Mouse (Mus musculus) adrenal gland, adult 8-10 months (tissue): ENCODE measurements around the gene 1110008P14Rik. TPM values are rescaled to one million over a fixed set of nuclear protein-coding genes. Genes with fewer than 3 reads are reported as not detected.

ENCODE experiments used
- DNase-seq: peaks from one replicate; pipeline ENCODE4 v3.0.0; 2022
- total RNA-seq, 4 experiments: library from RNA; stranded (reverse); gene quantifications; 2 replicates each; pipeline ENCODE4 v1.2.4; 2022

1110008P14Rik gene
- total RNA-seq, 4 experiments from 2014 or later, result 120 to 179 (median 148) TPM

DNA sequence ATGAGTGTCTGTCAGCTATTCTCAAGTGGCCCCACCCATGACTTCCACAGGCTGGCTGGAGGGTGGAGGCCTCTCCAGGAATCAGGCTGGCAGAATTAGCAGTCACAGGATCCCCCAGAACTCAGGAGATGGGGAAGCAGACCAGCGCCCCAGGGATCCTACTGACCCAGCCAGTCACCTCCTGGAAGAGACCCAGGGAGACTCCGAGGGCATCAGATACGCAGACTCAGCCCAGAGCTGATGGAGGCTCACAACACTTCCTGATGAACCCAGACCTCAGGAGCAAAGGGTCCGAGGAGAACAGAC is 40.2 kb downstream of the 1110008P14Rik start:
- no peak for DNase-seq

DNA sequence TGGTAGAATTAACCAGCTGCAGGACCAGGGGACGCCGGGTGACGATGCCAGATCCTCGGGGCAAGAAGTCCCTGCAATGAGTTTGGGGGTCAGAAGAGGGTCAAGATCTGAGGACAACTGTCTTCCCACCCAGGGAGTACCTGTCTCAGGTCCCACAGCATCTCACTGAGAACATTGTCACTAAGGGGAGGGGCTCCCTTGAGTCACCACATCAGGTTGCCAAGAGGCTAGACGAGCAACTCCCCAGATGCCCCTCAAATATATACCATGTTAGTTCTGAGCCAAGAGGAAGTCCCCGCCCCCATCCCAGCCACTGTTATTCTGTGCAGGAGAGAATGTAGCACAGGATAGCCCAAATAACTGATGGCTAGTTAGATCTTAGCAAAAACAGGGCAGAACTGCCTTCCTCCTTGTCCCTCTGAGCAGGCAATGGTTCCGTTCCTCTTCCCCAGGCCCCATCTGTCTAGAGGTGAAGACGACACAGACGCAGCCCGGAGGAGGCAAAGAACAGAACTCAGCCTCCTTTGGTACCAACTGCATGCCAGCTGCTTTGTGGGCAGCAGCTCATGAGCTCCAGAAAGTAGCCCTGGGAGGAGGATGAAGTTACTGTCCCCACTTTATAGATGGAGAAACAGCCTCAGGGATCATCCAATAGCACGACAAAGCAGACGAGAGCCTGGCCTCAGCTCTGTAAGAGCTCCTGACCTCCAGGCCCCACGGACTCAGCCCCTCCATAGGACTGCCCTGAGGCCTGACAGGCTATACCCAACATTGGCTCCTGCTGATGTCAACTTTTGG is 40.7 kb downstream of the 1110008P14Rik start:
- DNase-seq, result no peak

DNA sequence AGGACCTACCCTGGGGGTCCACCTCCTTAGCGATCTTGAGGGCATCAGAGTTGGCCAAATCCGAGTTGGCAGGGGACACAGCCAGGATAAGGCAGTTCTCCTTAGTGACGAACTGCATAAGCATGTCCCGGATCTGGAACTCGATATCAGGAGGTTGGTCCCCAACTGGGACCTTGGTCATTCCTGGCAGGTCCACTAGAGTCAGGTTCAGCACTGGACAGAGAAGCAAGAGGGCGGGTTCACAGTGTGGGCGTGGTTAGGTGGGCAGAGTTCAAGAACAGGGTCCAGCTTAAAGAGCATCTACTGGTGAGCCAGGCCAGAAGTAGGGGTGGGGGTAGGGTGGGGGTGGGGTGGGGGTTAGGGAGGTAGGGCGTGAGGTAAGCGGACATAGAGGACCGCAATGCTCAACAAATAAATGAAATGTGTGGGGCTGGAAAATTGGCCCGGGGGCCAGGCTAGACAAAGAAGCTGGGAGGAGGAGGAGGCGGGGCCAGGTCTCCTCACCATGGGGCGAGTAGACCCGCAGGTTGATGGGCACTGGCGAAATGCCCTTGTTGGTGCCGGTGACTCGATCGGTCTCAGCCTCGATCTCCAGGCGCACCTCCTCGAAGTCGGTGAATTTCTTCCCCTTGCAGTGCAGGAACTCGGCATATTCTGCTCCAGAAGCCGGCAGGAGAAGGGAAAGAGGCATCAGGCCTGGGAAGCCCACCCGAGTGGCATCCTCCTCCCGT is 41.7 kb downstream of the 1110008P14Rik start:
- no peak for DNase-seq

DNA sequence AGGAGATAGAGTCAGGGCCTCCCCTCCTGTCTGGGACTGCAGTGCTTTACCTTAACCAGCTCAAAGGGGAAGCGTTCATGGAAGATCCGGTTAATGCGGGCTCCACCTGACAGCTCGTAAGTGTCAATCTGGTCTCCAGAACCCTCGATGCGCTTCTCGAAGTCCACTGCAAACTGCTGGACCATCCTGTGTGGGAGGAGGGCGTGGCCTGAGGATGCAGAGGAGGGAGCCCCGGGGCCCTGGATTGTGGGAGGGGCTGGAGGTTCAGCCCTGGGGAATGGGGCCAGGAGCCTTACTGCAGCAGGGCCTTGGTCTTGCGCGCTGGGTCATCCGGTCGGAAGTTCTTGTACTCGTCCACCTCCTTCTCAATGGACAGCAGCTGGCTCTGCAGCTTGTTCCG is 45.9 kb downstream of the 1110008P14Rik start:
- no peak for DNase-seq

DNA sequence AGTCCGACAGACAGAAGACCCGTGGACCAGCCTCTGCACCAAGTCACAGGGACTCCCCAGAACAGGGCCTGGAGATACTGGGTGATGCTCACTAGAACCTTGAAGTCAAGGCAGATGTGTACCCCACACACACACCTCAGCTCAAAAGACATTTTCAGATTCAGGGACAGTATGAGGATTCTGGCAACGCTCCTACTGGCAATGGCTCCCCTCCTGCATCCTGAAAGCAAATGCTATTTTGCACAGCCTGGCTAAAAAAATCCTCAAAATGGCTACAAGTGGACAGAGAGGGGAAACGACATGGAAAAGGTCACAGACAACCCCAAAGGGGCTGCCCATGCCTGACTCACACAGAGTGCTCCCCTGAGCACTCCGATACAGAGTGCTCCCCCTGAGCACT is 49.6 kb downstream of the 1110008P14Rik start:
- no peak for DNase-seq

DNA sequence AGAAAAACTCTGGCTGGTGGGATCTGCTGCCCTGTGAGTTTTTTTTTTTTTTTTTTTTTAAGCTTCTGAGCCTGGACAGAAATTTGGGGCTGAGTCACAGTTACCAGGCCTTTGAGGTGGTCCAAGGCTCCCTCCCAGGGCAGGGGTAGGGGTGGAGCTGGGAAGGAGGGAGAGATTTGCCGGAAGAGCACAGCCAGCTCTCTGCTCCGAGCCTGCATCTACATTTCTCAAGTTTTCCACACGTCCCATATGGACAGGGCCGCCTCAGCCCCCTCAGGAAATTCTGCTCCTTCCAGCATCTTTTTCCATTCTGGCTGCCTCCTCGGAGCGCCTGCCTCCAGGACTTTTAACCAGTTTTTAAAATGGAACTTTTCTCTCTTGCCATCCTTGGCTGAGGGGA is 52.2 kb downstream of the 1110008P14Rik start:
- DNase-seq, result no peak

DNA sequence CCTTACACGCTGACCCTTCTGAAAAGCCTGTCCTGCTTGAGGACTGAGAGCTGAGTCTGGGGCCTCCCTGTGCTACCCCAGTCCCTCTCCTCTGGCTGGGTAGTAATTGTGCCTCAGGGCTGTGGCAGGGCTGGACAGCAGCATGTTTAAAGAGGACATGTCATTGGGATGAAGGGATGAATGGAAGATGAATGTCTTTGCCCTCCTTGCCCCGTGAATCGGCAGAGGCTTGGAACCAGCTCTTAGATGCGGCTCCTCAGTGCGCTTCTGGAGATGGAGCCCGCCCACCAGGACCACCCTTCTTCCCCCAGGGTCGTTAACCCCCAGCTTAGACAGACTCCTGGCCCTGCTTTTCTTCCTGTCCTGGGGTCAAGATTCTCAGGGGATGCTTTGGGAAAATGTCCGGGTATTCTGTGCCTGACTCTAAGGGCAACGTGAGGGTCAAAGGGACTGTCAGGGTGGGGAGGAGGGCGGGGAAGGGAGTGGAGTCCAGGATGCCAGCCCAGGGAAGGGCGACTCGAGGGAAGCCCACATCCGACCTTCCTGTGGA is 52.8 kb downstream of the 1110008P14Rik start:
- DNase-seq, result no peak

DNA sequence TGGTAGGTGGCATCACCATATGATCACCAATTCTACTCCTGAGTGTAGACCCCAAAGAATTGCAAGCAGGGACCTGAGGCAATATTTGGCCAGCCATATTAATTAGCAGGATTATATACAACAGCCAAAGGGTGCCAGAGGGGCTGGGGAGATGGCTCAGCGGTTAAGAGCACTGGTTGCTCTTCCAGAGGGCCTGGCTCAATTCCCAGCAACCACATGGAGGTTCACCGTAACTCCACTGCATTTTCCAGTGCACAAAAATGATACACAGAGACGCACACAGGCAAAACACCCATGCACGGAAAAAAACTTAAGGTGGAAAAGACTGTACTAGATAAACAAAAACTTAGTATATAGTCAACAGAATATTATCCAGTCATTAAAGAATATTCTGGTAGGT is 54.5 kb downstream of the 1110008P14Rik start:
- no peak for DNase-seq

Other genes starting within 250 kb of the 1110008P14Rik start
- 100 to 1,000 TPM; 140 to 182 (median 166) TPM for gene Prrc2b, start 230.9 kb downstream of the 1110008P14Rik start, total RNA-seq
- gene Pomt1, start 145.3 kb downstream of the 1110008P14Rik start, total RNA-seq, result 10 to 100 TPM; 33.1 to 46.2 (median 38.4) TPM
- gene Uck1, start 121.8 kb downstream of the 1110008P14Rik start, total RNA-seq, result 100 to 1,000 TPM; 114 to 126 (median 125) TPM
- 10 to 100 TPM; 68.4 to 97.0 (median 84.9) TPM for gene Golga2, start 94.6 kb downstream of the 1110008P14Rik start, total RNA-seq
- 100 to 1,000 TPM; 263 to 285 (median 273) TPM for gene Swi5, start 93.9 kb downstream of the 1110008P14Rik start, total RNA-seq
- gene Ciz1, start 29.6 kb downstream of the 1110008P14Rik start, total RNA-seq, result 100 to 1,000 TPM in 1 of 4 experiments, 10 to 100 TPM in 3; 71.6 to 115 (median 85.4) TPM
- 10 to 100 TPM; 23.2 to 50.0 (median 34.4) TPM for gene Dnm1, start 28.6 kb downstream of the 1110008P14Rik start, total RNA-seq
- 1 to 10 TPM in 2 of 4 experiments, under 1 TPM in 2; 0.32 to 3.7 (median 1.3) TPM for gene Lcn2, start 6.3 kb upstream of the 1110008P14Rik start, total RNA-seq
- 10 to 100 TPM; 42.2 to 52.5 (median 51.1) TPM for gene Ptges2, start 14.0 kb upstream of the 1110008P14Rik start, total RNA-seq
- 1 to 10 TPM; 4.2 to 5.5 (median 5.0) TPM for gene Naif1, start 68.5 kb upstream of the 1110008P14Rik start, total RNA-seq
- 10 to 100 TPM; 17.9 to 79.8 (median 27.3) TPM for gene Slc25a25, start 69.5 kb upstream of the 1110008P14Rik start, total RNA-seq
- 10 to 100 TPM; 39.5 to 50.2 (median 47.2) TPM for gene Fam102a, start 153.4 kb upstream of the 1110008P14Rik start, total RNA-seq
- 10 to 100 TPM; 57.1 to 68.1 (median 62.4) TPM for gene Dpm2, start 188.9 kb upstream of the 1110008P14Rik start, total RNA-seq
- gene Pip5kl1, start 192.9 kb upstream of the 1110008P14Rik start, total RNA-seq, result under 1 TPM in 1 of 4 experiments, not detected in 3; 0.46 TPM
- gene 9430097D07Rik, start 193.7 kb upstream of the 1110008P14Rik start, total RNA-seq, result not detected
- 10 to 100 TPM in 3 of 4 experiments, 1 to 10 TPM in 1; 8.5 to 18.9 (median 13.8) TPM for gene St6galnac4, start 205.2 kb upstream of the 1110008P14Rik start, total RNA-seq
- gene St6galnac6, start 217.8 kb upstream of the 1110008P14Rik start, total RNA-seq, result 10 to 100 TPM; 42.7 to 61.4 (median 51.8) TPM
- 10 to 100 TPM; 24.1 to 57.3 (median 40.1) TPM for gene Ak1, start 239.8 kb upstream of the 1110008P14Rik start, total RNA-seq